Mouse (Mus musculus) spleen, adult 2 months (tissue): ENCODE measurements around the gene Tbc1d9b.

Source experiments
- CTCF ChIP-seq: fragments of 200-500 bp; IDR thresholded peaks from 2 replicates; pipeline ENCODE4 v1.5.1; 2011; ENCODE audit warnings: mild to moderate bottlenecking, inconsistent platforms; ENCODE audit not compliant: insufficient read depth, insufficient read length, insufficient replicate concordance; ENCODE audit errors: extremely low read depth
- POLR2A ChIP-seq: fragments of 200-500 bp; IDR thresholded peaks from 2 replicates; pipeline ENCODE4 v1.6.1; 2011; ENCODE audit warnings: low read depth, low read length, inconsistent platforms

DNA sequence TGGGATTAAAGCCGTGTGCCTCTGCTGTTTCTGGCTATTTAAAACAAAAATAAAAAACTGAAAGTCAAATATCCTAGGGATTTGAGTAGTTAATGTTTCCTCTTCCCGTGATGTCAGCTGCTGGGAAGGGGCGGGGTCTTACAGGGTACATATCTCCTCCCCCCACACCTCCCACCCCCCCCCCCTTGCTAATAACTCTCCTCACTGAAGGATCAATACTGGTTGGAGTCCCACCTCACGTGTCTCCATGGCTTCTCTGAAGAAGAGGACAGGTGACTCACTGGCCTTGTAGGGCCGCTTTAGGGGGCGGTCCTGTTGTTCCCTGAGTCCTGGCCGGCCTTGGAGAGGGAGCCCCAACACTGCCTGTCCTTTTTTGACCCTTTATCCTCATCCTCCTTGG, 57.5 kb downstream of the Tbc1d9b start:
- no peak for TF ChIP-seq POLR2A
- no peak for TF ChIP-seq CTCF
